Mouse (Mus musculus) embryo, embryonic 11 days (tissue): ENCODE results near the gene Phldb2.
A peak's percentile ranks its signal among the peaks of the same experiment; 100 is the strongest.

Experiments
- DNase-seq: peaks from one replicate; pipeline ENCODE4 v3.0.0-alpha.2; 2015

Gene Phldb2

GRCm38 (mm10) chr16:45890471-45891200 lies 62.8 kb downstream of the Phldb2 start:
- no peak for DNase-seq

- no peak for DNase-seq
Observed at GRCm38 (mm10) chr16:45889636-45890035, 63.8 kb downstream of the Phldb2 start.

GRCm38 (mm10) chr16:45886599-45886998 lies 66.8 kb downstream of the Phldb2 start:
- no peak for DNase-seq

GRCm38 (mm10) chr16:45884194-45884593 lies 69.2 kb downstream of the Phldb2 start:
- no peak for DNase-seq

- DNase-seq = no peak
Observed at GRCm38 (mm10) chr16:45881177-45881832, 72.1 kb downstream of the Phldb2 start.

- DNase-seq = no peak
Observed at GRCm38 (mm10) chr16:45880101-45880751, 73.2 kb downstream of the Phldb2 start.

- no peak for DNase-seq
Observed at GRCm38 (mm10) chr16:45877739-45878138, 75.7 kb downstream of the Phldb2 start.

GRCm38 (mm10) chr16:45877171-45877570 lies 76.2 kb downstream of the Phldb2 start:
- DNase-seq = no peak

DNA sequence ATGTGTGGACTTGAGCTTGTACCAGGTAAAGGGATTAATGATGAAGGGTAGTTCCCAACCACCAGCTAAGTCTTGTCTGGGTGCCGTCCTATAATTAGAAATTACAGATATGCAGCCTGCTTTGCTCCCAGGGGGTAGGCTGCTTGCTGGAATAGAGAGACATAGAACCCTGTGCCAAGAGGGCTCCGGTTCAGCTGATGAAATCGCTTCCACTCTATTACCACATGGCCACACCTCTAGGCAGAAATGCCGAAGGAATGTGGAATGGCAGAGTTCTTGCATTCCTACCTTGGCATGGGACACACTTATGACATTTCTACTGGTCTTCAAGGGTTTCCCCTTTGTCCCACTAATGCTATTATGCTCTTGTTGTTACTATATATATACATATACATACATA lies 80.0 kb downstream of the Phldb2 start:
- DNase-seq = no peak

DNA sequence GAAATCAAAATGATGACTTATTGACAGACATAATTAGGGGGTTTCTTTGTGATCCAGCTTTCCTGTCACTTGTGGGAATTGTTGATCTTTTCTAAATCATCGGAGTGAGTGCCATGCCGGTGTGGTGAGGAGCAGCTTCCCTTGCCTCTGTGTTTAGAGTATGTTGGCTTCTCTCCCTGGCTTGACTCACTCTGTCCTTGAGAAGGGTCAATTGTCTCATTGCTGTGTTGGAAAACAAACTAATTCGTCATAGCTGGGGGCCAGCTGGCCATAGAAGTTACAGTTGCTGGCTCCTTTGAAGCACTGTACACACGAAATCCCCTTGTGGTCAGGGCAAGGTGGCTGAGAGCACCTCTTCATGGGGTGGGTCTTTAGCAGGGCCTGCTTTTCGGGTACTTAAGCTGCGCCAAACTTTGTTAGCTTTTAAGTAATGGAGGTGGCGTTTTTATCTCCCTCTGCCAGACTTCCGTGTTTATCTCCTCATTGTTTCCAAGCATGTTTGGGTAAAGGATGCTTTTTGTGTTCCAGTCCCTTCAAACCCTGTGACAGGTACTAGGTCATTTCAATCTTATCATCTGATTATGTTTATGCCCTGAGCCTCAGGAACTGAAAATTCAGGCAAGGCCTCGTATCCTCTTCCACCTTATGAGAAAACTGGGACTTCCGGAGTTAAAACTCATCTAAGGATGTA lies 82.0 kb downstream of the Phldb2 start:
- DNase-seq = no peak

DNA sequence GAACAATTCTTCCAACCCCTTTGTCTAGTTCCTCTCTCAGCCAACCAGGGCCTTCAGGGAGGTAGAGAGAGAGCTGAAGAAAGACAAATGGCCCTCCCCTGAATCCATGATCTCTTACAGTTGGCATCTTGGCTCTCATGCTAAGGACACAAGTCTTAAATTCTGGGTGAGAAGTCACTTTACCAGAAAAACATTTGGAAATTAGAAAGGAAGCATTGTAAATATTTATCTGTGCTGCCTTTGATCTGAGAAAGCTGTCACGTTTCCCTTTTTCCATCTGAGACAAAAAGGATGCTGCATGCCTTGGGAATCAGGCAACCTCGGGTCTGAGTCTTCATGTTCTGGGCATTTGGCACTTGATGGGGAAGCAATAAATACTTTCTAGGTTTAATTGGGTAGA lies 82.7 kb downstream of the Phldb2 start:
- no peak for DNase-seq

GRCm38 (mm10) chr16:45869044-45869443 lies 84.4 kb downstream of the Phldb2 start:
- DNase-seq = no peak

DNA sequence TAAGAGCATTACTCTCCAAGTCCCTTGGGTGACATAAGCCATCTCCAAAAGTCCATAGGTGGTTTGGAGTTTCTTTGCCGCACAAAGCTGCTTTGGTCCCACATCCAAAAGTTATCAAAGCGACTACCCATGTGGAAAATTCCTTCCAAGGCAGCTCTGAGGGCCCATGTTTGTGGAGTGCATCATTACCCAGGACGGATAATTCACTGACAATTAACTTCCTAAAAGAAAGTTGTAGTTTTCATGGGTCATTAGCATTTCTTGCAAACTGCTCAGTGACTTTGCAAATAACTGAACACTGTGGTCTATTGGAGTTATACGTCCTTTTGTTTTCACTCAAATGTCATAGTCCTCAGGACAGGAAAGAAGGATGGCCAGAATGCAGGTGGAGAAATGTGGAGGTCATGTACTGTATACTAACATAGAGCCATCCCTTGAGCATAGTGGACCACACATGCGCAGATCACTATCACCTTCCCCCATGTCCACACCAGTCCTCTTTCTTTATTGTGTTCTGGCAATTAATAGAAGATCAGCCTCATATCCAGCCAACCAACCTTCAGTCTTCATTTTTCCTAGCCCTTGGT lies 96.0 kb downstream of the Phldb2 start:
- no peak for DNase-seq

GRCm38 (mm10) chr16:45854499-45854898 lies 98.9 kb downstream of the Phldb2 start:
- no peak for DNase-seq

DNA sequence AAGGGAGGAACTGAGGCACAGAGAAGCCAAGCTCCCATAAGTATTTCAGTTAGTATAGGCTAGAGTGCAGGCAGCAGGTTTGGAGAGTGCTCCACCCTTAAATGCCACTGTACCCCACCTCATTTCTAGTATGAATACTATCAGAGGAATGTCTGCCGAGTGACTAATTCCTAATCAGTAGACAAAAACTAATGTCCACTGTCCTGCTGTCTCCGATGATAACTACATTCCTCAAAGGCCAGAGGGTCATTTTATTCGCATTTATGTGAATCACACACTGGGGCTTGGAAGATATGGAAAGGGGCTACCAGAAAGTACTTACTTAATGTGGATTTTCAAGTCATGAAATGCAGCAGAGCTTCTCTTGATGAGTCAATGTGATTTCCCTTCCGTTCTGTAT lies 104.4 kb downstream of the Phldb2 start:
- DNase-seq = no peak

GRCm38 (mm10) chr16:45844875-45845274 lies 108.5 kb downstream of the Phldb2 start:
- no peak for DNase-seq

- peak; percentile 92 for DNase-seq
Observed at GRCm38 (mm10) chr16:45844049-45844780, 109.2 kb downstream of the Phldb2 start.

DNA sequence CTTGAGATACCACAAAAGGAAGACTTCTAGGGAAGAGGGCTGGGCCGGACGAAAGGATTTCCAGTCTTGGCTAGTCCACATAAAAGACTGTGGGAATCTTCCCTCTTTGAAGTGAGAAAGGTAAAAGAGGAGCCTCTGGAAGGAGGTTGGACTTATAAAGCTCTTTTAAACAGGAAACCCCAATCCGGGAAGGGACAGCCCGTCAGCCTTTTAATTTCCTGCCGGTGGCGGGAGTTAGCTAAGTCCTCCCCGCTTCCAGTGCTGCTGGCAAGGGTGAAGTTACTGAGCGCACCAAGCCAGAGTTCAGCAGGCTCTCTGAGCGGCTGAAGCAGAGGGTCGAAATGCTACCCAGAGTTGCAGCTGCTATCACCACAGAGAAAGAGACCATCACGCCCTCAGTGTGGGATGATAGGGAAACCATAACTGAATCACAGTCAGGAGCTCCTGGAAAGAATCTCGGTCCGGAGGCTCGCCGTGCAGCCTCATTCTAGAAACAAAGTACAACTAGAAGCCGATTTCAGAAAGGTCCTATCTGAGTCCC lies 110.0 kb downstream of the Phldb2 start:
- peak; percentile 75 for DNase-seq

- no peak for DNase-seq
Observed at GRCm38 (mm10) chr16:45842440-45842839, 111.0 kb downstream of the Phldb2 start.

- no peak for DNase-seq
Observed at GRCm38 (mm10) chr16:45841806-45842205, 111.6 kb downstream of the Phldb2 start.

GRCm38 (mm10) chr16:45841016-45841415 lies 112.4 kb downstream of the Phldb2 start:
- no peak for DNase-seq
